Mouse (Mus musculus): ENCODE data around the gene Kpna3.

- TF ChIP-seq CTCF (IDR thresholded peaks at IDR 0.05; ENCODE audit: control insufficient read depth, insufficient read depth, insufficient replicate concordance, low read depth, low read length), result no peak
- TF ChIP-seq POLR2A (IDR thresholded peaks at IDR 0.05; ENCODE audit: control insufficient read depth, low read depth, low read length), result no peak
These were observed 26.0 kb downstream of the Kpna3 start for GRCm38 (mm10) chr14:61413686-61414085.
